Mouse (Mus musculus) liver, embryonic 18 days (tissue): ENCODE measurements around the gene Adam1b. TPM values are rescaled to one million over a fixed set of nuclear protein-coding genes. Genes with fewer than 3 reads are reported as not detected.

Experiments used
- polyA plus RNA-seq: library from polyadenylated mRNA; depleted of rRNA; stranded (reverse); fragments of >200 nt; gene quantifications from 2 replicates; pipeline ENCODE4 v1.2.3, GENCODE M21; 2012; rRNA removed

Adam1b gene
- polyA plus RNA-seq: 0.01 TPM in 1 of 2 replicates, not detected in the other

DNA sequence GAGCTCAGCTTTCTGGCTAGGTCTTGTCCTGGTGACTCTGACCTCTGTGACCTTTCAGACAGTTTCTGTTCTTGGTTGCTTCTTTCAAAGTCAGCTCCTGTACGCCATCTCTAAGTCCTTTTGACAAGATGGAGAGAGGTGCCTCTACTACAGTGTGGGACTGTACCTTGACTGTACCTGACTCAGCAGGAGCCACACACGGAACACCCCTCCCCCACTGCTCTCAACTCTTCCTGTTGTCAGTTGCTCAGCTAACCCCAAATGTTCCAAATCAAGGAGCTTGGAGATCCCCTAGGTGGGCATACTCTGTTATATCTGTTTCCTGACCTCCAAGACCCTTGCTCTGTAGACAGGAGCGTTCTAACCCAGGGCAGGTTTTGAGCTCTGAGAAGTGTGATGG, at the start of gene Adam1b:
Adam1b (minus strand) TSS at position 205 of the 400 bp plus-strand sequence.

DNA sequence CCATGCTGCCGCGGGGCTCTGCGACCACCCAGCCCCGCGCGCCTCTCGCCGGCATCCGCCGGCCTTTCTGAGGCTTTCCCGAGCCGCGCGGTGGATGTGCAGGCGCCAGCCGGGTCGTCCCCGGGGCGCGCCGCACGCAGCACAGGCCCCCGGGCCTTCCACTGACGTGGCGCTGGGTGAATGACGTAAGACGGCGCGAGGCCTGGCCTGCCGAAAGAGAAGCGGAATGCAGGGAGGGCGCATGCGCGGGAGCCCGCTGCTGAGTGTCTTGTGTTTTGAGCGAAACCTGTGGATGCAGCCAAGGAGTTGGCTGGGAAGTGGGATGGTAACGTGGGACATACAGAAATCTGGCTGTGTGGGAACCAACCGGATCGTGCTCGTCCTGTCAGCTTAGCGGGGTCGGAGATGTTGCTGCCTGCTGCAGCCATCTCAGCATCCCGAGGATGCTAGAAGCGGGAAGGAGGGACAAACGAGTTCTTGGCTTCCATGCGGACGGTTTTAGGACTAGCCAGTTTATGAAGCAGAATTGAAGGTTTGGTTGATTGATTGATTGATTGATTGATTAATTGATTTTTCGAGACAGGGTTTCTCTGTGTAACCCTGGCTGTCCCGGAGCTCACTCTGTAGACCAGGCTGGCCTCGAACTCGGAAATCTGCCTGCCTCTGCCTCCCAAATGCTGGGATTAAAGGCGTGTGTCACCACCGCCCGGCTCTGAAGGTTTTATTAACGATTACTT, 42.7 kb upstream of the Adam1b start, which contains the start of gene Mapkapk5:
Mapkapk5 (minus strand) TSS at position 113 of the 737 bp plus-strand sequence.

DNA sequence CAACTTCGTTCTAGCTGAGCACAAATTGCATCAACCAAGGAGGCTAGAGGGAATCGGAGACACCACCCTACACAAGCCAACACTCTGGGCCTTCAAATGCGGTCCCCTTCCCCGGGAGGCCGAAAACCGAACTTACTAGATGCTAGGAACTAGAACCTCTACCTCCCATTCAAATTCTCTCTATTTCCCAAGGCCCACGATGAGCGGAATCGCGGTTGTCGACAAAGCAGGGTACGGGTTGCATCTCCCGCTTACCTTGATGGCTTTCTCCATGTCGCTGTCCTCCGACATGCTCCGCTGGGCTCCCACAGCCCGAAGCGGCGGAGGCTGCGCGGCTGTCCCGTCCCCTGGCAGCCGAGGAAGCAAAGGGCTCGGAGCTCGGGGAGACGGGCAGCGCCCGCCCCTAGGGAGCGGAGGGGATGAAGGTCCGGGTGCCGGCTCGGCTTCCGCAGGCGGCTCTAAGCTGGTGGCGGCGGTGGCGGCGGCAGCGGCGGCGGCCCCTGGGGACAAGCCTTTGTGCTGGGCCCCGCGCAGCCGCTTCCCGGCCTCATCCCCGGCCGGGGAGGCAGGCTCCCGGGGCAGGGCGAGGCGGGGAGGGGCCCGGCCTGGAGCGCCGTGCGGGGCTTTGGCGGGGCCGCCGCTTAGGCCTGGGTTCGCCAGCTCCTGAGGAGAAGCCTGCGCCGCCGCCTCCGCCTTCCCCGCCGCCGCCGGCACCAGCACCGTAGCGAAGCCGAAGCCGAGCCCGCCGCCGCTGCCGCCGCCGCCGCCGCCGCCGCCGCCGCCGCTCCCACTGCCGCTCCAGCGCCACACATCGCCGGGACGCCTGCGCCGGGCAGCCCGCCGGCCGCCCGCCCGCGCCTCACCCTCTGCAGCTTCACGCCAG, 41.9 kb upstream of the Adam1b start, which contains the start of the genes Adam1a and Gm42878:
Adam1a (minus strand) TSS at position 573 of the 883 bp plus-strand sequence.
Gm42878 (minus strand) TSS at position 573 of the 883 bp plus-strand sequence.

DNA sequence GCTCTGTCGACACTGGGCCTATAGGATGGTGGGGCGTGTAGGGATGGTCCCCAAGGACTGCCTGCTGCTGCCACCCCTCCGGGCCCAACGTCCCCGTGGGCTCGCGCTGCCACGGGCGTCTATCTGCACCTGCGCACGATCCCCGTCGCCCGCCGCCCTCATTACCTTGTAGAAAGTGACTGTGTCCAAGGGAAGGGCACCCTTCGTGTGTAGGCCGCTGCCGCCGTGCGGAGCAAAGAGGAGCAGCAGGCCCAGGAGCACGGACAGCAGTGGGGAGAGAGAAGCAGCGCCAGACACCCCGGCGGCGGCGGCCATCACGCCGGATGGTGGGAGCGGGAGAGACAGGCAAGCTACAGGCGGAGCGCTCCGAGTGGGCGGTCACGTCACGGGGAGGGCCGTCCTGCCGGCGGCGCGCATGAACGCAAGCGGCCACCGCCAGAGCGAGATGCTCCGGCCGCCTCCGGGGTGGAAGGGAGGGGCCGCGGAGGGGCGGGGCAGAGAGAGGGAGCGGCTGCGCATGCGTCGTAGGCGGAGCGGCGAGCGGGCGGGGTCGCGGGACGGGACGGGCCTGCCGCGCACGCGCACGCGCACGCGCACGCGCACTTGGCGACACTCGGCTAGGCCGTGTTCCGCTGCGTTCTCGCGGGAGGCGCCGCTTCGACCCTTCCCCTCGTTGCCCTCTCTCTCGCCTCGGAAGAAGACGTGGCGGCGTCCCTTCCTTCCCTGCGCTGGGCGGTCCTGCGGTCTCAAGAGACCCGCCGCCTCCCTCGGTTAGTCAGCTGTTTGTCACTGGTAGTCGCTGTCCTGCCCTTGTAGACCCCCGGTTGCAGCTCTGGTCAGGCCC, 51.0 kb downstream of the Adam1b start, which contains the start of gene Erp29:
Erp29 (minus strand) TSS at position 481 of the 844 bp plus-strand sequence.

DNA sequence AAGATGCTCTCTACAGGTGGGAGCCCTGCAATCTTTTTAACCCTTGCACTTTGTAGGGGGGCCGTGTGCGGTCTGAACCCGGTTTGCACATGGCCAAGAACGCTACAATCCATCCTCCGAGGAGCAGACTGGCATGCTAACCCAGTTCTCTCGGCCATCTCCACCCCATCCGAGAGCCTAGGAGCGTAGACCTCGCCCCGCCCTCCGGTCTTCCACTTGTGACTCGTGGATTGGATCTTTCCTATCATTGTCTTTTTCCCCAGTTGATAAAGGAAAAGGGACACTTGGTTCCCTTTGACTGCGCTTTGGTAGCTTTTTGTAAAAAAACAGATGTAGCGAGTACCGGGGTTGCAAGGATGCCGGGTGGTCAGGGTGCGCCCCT, 51.6 kb downstream of the Adam1b start, which contains the start of gene Tmem116:
Tmem116 (plus strand) TSS at position 250 of the 382 bp plus-strand sequence.

Other genes starting within 250 kb of the Adam1b start
- 36.8 and 38.5 TPM in 2 replicates for gene Trafd1, start 117.8 kb downstream of the Adam1b start, polyA plus RNA-seq
- gene Naa25, start 105.5 kb downstream of the Adam1b start, polyA plus RNA-seq: 7.0 and 7.6 TPM in 2 replicates
- 0.93 and 0.95 TPM in 2 replicates for gene Tmem116, start 51.5 kb downstream of the Adam1b start, polyA plus RNA-seq
- gene Erp29, start 50.9 kb downstream of the Adam1b start, polyA plus RNA-seq: 57.0 and 61.3 TPM in 2 replicates
- gene Adam1a, start 42.0 kb upstream of the Adam1b start, polyA plus RNA-seq: 1.1 and 1.4 TPM in 2 replicates
- 0.03 and 0.04 TPM in 2 replicates for gene Gm42878, start 42.0 kb upstream of the Adam1b start, polyA plus RNA-seq
- 34.5 and 39.0 TPM in 2 replicates for gene Mapkapk5, start 42.5 kb upstream of the Adam1b start, polyA plus RNA-seq
- 424 and 534 TPM in 2 replicates for gene Aldh2, start 90.4 kb upstream of the Adam1b start, polyA plus RNA-seq
- gene Acad12, start 115.5 kb upstream of the Adam1b start, polyA plus RNA-seq: 2.6 and 3.0 TPM in 2 replicates
- 4.6 and 4.7 TPM in 2 replicates for gene Acad10, start 157.1 kb upstream of the Adam1b start, polyA plus RNA-seq
- 16.7 and 18.9 TPM in 2 replicates for gene Brap, start 157.1 kb upstream of the Adam1b start, polyA plus RNA-seq
- 21.4 and 27.8 TPM in 2 replicates for gene Atxn2, start 207.9 kb upstream of the Adam1b start, polyA plus RNA-seq